Mouse (Mus musculus): Measurements from ENCODE around the gene Hspg2. TPM values are rescaled to one million over a fixed set of nuclear protein-coding genes. Genes with fewer than 3 reads are reported as not detected.
A peak's percentile ranks its signal among the peaks of the same experiment; 100 is the strongest.

Gene Hspg2
- polyA plus RNA-seq, 1 experiment from 2014 or later: 44.1 TPM

DNA sequence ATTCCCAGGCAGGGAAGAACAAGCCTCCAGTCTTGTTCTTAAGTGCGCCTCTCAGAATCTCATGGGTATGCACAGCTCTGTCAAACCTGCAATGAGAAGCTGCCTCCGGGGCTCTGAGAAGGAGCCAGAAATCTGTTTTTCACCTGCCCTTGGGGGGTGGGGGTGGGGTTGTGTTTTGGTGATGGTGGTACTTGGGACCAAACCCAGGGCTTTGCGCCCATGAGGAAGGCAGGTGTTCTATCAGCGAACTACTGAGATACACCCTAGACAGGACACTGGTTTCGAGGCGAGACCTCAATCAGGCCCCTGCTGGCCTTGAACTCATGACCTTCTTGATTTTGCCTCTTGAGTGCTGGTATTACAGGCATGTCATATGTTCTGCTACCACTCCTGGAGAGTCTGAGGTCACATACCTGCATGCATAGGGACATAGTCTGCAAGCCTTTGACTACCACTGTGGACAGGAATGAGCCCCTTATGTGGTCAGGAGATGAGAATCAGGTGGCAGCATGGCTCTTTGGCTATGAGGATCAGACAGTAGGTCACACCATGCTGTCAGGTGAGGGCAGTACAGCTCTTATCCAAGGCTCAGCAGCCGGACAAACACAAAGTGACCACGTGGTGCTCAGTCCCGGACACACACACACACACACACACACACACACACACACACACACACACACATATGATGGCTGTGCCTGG lies 30.5 kb downstream of the Hspg2 start:
- H3K27me3 ChIP-seq (ENCODE audit: control insufficient read depth, insufficient read depth, low read length): no peaks in the 10 kb centered on the region
- H3K4me3 ChIP-seq (ENCODE audit: low read depth, low read length): no peak overlapping the region
- WGBS: 78% methylated on average over 9 of the region's 9 CpGs
- no peak overlapping the region for H3K9ac ChIP-seq (replicated peaks; ENCODE audit: low read depth, low read length)
- H3K4me1 ChIP-seq (ENCODE audit: control insufficient read depth, insufficient read depth, low read length): peaks cover 44% of the 10 kb centered on the region
- H3K9me3 ChIP-seq (ENCODE audit: control insufficient read depth, low read depth, low read length): no peaks in the 10 kb centered on the region
- ATAC-seq (ENCODE audit: insufficient number of reproducible peaks, insufficient read depth, low FRiP score, low read depth): no peak
- H3K36me3 ChIP-seq (ENCODE audit: control insufficient read depth, insufficient read depth, low read length): peaks cover 19% of the 10 kb centered on the region
- no peak overlapping the region for H3K4me2 ChIP-seq (replicated peaks; ENCODE audit: low read depth, low read length)
- H3K27ac ChIP-seq (ENCODE audit: low read length): peak overlapping the region; percentile 85; the same call in 1 of the 2 replicates

- no peak for ATAC-seq (ENCODE audit: insufficient number of reproducible peaks, insufficient read depth, low FRiP score, low read depth)
- Histone ChIP-seq H3K9me3 (ENCODE audit: control insufficient read depth, low read depth, low read length) (no peaks in the 10 kb centered on the region), H3K27ac (ENCODE audit: low read length) (no peak overlapping the region), H3K4me3 (ENCODE audit: low read depth, low read length) (no peak overlapping the region), H3K4me1 (ENCODE audit: control insufficient read depth, insufficient read depth, low read length) (peaks cover 33% of the 10 kb centered on the region), H3K27me3 (ENCODE audit: control insufficient read depth, insufficient read depth, low read length) (no peaks in the 10 kb centered on the region), H3K9ac (replicated peaks; ENCODE audit: low read depth, low read length) (no peak overlapping the region), H3K4me2 (replicated peaks; ENCODE audit: low read depth, low read length) (no peak overlapping the region), H3K36me3 (ENCODE audit: control insufficient read depth, insufficient read depth, low read length) (peaks cover 19% of the 10 kb centered on the region)
- WGBS: 65% methylated on average over 12 of the region's 12 CpGs
Observed at GRCm38 (mm10) chr4:137500149-137500548, 31.6 kb downstream of the Hspg2 start.

GRCm38 (mm10) chr4:137500953-137501352 lies 32.4 kb downstream of the Hspg2 start:
- no peak for ATAC-seq (ENCODE audit: insufficient number of reproducible peaks, insufficient read depth, low FRiP score, low read depth)
- Histone ChIP-seq H3K36me3 (ENCODE audit: control insufficient read depth, insufficient read depth, low read length) (peaks cover 22% of the 10 kb centered on the region), H3K9me3 (ENCODE audit: control insufficient read depth, low read depth, low read length) (no peaks in the 10 kb centered on the region), H3K9ac (replicated peaks; ENCODE audit: low read depth, low read length) (no peak overlapping the region), H3K4me3 (ENCODE audit: low read depth, low read length) (no peak overlapping the region), H3K27me3 (ENCODE audit: control insufficient read depth, insufficient read depth, low read length) (no peaks in the 10 kb centered on the region), H3K4me2 (replicated peaks; ENCODE audit: low read depth, low read length) (no peak overlapping the region), H3K4me1 (ENCODE audit: control insufficient read depth, insufficient read depth, low read length) (peaks cover 25% of the 10 kb centered on the region), H3K27ac (ENCODE audit: low read length) (no peak overlapping the region)
- WGBS: 80% methylated on average over 5 of the region's 5 CpGs

DNA sequence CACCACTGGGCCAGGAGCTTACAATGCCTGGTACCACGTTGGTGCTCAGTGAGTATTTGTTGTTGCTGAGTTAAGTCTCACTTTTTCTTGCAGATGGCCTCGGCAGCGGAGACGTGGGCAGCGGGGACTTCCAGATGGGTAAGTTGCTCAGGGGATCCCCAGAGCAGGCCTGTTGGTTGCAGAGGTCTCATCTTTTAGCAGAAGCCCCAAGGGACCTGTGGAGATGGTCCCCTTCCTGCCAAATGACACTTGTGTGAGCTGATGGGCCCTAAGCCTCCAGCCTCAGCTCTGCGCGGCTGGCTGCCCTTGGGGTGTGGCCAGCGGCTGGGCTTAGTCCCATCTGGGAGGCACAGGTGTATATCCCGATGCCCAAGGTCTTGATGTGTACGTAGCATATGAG lies 33.6 kb downstream of the Hspg2 start:
- Histone ChIP-seq H3K9me3 (ENCODE audit: control insufficient read depth, low read depth, low read length) (no peaks in the 10 kb centered on the region), H3K9ac (replicated peaks; ENCODE audit: low read depth, low read length) (no peak overlapping the region), H3K36me3 (ENCODE audit: control insufficient read depth, insufficient read depth, low read length) (peaks cover 22% of the 10 kb centered on the region), H3K27ac (ENCODE audit: low read length) (no peak overlapping the region), H3K4me1 (ENCODE audit: control insufficient read depth, insufficient read depth, low read length) (peaks cover 21% of the 10 kb centered on the region), H3K4me2 (replicated peaks; ENCODE audit: low read depth, low read length) (no peak overlapping the region), H3K4me3 (ENCODE audit: low read depth, low read length) (no peak overlapping the region), H3K27me3 (ENCODE audit: control insufficient read depth, insufficient read depth, low read length) (no peaks in the 10 kb centered on the region)
- no peak for ATAC-seq (ENCODE audit: insufficient number of reproducible peaks, insufficient read depth, low FRiP score, low read depth)
- WGBS: 90% methylated on average over 10 of the region's 10 CpGs

- no peak overlapping the region for H3K4me3 ChIP-seq (ENCODE audit: low read depth, low read length)
- H3K4me2 ChIP-seq (replicated peaks; ENCODE audit: low read depth, low read length): no peak overlapping the region
- H3K27ac ChIP-seq (ENCODE audit: low read length): no peak overlapping the region
- ATAC-seq (ENCODE audit: insufficient number of reproducible peaks, insufficient read depth, low FRiP score, low read depth): no peak
- peaks cover 25% of the 10 kb centered on the region for H3K36me3 ChIP-seq (ENCODE audit: control insufficient read depth, insufficient read depth, low read length)
- H3K4me1 ChIP-seq (ENCODE audit: control insufficient read depth, insufficient read depth, low read length): peaks cover 15% of the 10 kb centered on the region
- no peaks in the 10 kb centered on the region for H3K27me3 ChIP-seq (ENCODE audit: control insufficient read depth, insufficient read depth, low read length)
- 89% methylated on average over 7 of the region's 7 CpGs for WGBS
- H3K9ac ChIP-seq (replicated peaks; ENCODE audit: low read depth, low read length): no peak overlapping the region
- no peaks in the 10 kb centered on the region for H3K9me3 ChIP-seq (ENCODE audit: control insufficient read depth, low read depth, low read length)
Observed at GRCm38 (mm10) chr4:137502801-137503200, 34.2 kb downstream of the Hspg2 start.

DNA sequence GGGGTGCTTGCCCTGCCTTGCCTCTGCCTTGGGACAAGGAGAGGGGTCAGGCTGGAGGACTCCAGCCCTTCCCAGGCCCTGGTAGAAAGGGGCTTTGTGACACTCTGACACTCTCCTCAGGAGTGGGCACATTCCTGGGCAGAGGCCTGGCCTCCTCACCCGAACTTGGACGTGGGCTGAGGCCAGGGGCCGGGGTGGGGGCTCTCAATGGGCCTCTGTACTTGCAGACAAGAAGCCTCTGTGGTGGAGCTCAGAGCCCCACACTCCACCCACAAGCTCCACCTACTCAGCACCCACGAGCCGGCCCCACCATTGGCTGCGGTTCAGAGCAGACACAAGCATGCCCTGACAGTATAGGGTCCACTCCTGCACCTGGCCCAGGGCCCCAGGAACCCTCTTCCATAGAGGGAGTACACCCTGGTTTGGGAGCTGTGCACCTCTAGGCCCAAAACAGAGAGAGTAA lies 35.0 kb downstream of the Hspg2 start:
- Histone ChIP-seq H3K27ac (ENCODE audit: low read length) (no peak overlapping the region), H3K4me3 (ENCODE audit: low read depth, low read length) (no peak overlapping the region), H3K4me2 (replicated peaks; ENCODE audit: low read depth, low read length) (no peak overlapping the region), H3K4me1 (ENCODE audit: control insufficient read depth, insufficient read depth, low read length) (peaks cover 8% of the 10 kb centered on the region), H3K27me3 (ENCODE audit: control insufficient read depth, insufficient read depth, low read length) (no peaks in the 10 kb centered on the region), H3K9ac (replicated peaks; ENCODE audit: low read depth, low read length) (no peak overlapping the region), H3K36me3 (ENCODE audit: control insufficient read depth, insufficient read depth, low read length) (peaks cover 32% of the 10 kb centered on the region), H3K9me3 (ENCODE audit: control insufficient read depth, low read depth, low read length) (no peaks in the 10 kb centered on the region)
- ATAC-seq (ENCODE audit: insufficient number of reproducible peaks, insufficient read depth, low FRiP score, low read depth): peak; percentile 31; the same call in 1 of the 2 replicates
- WGBS: 80% methylated on average over 6 of the region's 6 CpGs

- Histone ChIP-seq H3K9me3 (ENCODE audit: control insufficient read depth, low read depth, low read length) (no peaks in the 10 kb centered on the region), H3K9ac (replicated peaks; ENCODE audit: low read depth, low read length) (no peak overlapping the region), H3K27ac (ENCODE audit: low read length) (no peak overlapping the region), H3K27me3 (ENCODE audit: control insufficient read depth, insufficient read depth, low read length) (no peaks in the 10 kb centered on the region), H3K36me3 (ENCODE audit: control insufficient read depth, insufficient read depth, low read length) (peaks cover 53% of the 10 kb centered on the region), H3K4me1 (ENCODE audit: control insufficient read depth, insufficient read depth, low read length) (no peaks in the 10 kb centered on the region), H3K4me2 (replicated peaks; ENCODE audit: low read depth, low read length) (no peak overlapping the region), H3K4me3 (ENCODE audit: low read depth, low read length) (no peak overlapping the region)
- ATAC-seq (ENCODE audit: insufficient number of reproducible peaks, insufficient read depth, low FRiP score, low read depth): no peak
- 82% methylated on average over 10 of the region's 10 CpGs for whole genome bisulfite sequencing
Observed at GRCm38 (mm10) chr4:137506629-137507028, 38.1 kb downstream of the Hspg2 start.

DNA sequence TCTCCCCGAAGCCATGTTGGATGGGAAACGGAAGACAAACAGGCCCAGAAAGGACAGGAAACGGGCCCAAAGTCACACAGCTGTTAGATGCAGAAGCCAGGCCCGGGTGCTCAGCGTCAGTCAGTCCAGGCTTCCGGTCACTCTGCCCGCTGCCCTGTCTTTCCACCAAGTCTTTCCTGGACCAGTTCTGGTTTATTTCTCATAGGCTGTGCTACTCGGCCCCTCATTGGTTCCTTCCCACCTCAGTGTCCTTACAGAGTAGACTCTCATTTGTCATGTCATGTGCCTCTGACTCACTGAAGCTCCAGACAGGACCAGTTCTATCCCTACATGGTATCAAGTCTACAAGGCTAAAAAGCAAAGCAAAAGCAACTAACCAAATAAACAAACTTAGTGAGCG lies 41.0 kb downstream of the Hspg2 start:
- peaks cover 57% of the 10 kb centered on the region; the same call in 1 of the 2 replicates for H3K36me3 ChIP-seq (ENCODE audit: control insufficient read depth, insufficient read depth, low read length)

More for the DNA sequence above, 41.0 kb downstream of the Hspg2 start:
- WGBS: 71% methylated on average over 9 of the region's 9 CpGs
- no peak overlapping the region for H3K4me3 ChIP-seq (ENCODE audit: low read depth, low read length)
- no peak for ATAC-seq (ENCODE audit: insufficient number of reproducible peaks, insufficient read depth, low FRiP score, low read depth)
- no peak overlapping the region for H3K4me2 ChIP-seq (replicated peaks; ENCODE audit: low read depth, low read length)
- no peaks in the 10 kb centered on the region for H3K4me1 ChIP-seq (ENCODE audit: control insufficient read depth, insufficient read depth, low read length)
- H3K9ac ChIP-seq (replicated peaks; ENCODE audit: low read depth, low read length): no peak overlapping the region
- no peaks in the 10 kb centered on the region for H3K27me3 ChIP-seq (ENCODE audit: control insufficient read depth, insufficient read depth, low read length)
- H3K27ac ChIP-seq (ENCODE audit: low read length): no peak overlapping the region
- no peaks in the 10 kb centered on the region for H3K9me3 ChIP-seq (ENCODE audit: control insufficient read depth, low read depth, low read length)
